Mouse (Mus musculus) MEL (cell line): ENCODE measurements around the gene Nacad. TPM values are rescaled to one million over a fixed set of nuclear protein-coding genes. Genes with fewer than 3 reads are reported as not detected.

Experiments
- DNase-seq: peaks from one replicate; pipeline ENCODE4 v3.0.0; 2011; ENCODE audit warnings: low read depth, low spot score
- H3K27ac ChIP-seq: 2 replicates; pipeline ENCODE4 v1.5.1; 2012; ENCODE audit warnings: low read depth, mild to moderate bottlenecking, control low read depth, low read length, moderate library complexity; ENCODE audit not compliant: control insufficient read depth
- H3K27me3 ChIP-seq, 2 experiments: fragments of 150-350 bp in 1 of 2; sonication (generic) in 1 of 2; 2 replicates each; pipeline ENCODE4 v1.6.1; 2012; ENCODE audit warnings: low read length in 2 of 2, mild to moderate bottlenecking in 2 of 2, improper control_type of control experiment in 1 of 2, moderate library complexity in 1 of 2; ENCODE audit not compliant: insufficient read depth in 2 of 2, control insufficient read depth in 1 of 2
- H3K36me3 ChIP-seq, 2 experiments: 2 replicates each; pipeline ENCODE4 v1.6.1; 2012 to 2014; ENCODE audit warnings: low read length in 2 of 2, improper control_type of control experiment in 1 of 2, inconsistent platforms in 1 of 2, mild to moderate bottlenecking in 1 of 2; ENCODE audit not compliant: insufficient read depth in 2 of 2, control insufficient read depth in 1 of 2
- H3K4me1 ChIP-seq, 2 experiments: fragments of 150-350 bp in 1 of 2; sonication (generic) in 1 of 2; 2 replicates each; pipeline ENCODE4 v1.6.1; 2012; ENCODE audit warnings: low read length in 2 of 2, improper control_type of control experiment in 1 of 2, mild to moderate bottlenecking in 1 of 2; ENCODE audit not compliant: insufficient read depth in 2 of 2, control insufficient read depth in 1 of 2
- H3K4me3 ChIP-seq, 2 experiments: fragments of 150-350 bp in 1 of 2; sonication (generic) in 1 of 2; 2 replicates each; pipeline ENCODE4 v1.5.1; 2012; ENCODE audit warnings: low read depth in 2 of 2, low read length in 2 of 2, mild to moderate bottlenecking in 2 of 2, moderate library complexity in 2 of 2, control low read depth in 1 of 2, improper control_type of control experiment in 1 of 2; ENCODE audit not compliant: control insufficient read depth in 1 of 2, insufficient read depth in 1 of 2
- H3K79me2 ChIP-seq: 2 replicates; pipeline ENCODE4 v1.6.1; 2012; ENCODE audit warnings: mild to moderate bottlenecking, low read length, moderate library complexity; ENCODE audit not compliant: control insufficient read depth, poor library complexity, insufficient read depth
- H3K9ac ChIP-seq: 2 replicates; pipeline ENCODE4 v1.6.1; 2012; ENCODE audit warnings: low read depth, mild to moderate bottlenecking, control low read depth, low read length, moderate library complexity; ENCODE audit not compliant: control insufficient read depth, poor library complexity, severe bottlenecking
- H3K9me3 ChIP-seq: fragments of 150-350 bp; sonication (generic); replicated peaks from 2 replicates; pipeline ENCODE4 v1.6.1; 2012; ENCODE audit warnings: mild to moderate bottlenecking, low read length, improper control_type of control experiment, moderate library complexity; ENCODE audit not compliant: insufficient read depth
- CHD2 ChIP-seq: IDR thresholded peaks from 2 replicates; pipeline ENCODE4 v1.6.1; 2011; ENCODE audit warnings: low read length, improper control_type of control experiment
- E2F4 ChIP-seq: IDR thresholded peaks from 2 replicates; pipeline ENCODE4 v1.6.1; 2011; ENCODE audit warnings: low read depth, low read length, improper control_type of control experiment, borderline replicate concordance
- ETS1 ChIP-seq: IDR thresholded peaks from 2 replicates; pipeline ENCODE4 v1.6.1; 2012; ENCODE audit warnings: low read depth, mild to moderate bottlenecking, inconsistent platforms, low read length, improper control_type of control experiment, moderate library complexity
- GATA1 ChIP-seq: IDR thresholded peaks from 2 replicates; pipeline ENCODE4 v1.6.1; 2011; ENCODE audit warnings: low read depth, low read length, improper control_type of control experiment
- JUND ChIP-seq: IDR thresholded peaks from 2 replicates; pipeline ENCODE4 v1.6.1; 2011; ENCODE audit warnings: low read depth, mild to moderate bottlenecking, improper control_type of control experiment, low read length
- KAT2A ChIP-seq: conservative IDR thresholded peaks from 2 replicates; pipeline ENCODE4 v1.6.1; 2012; ENCODE audit warnings: low read depth, low read length, improper control_type of control experiment, inconsistent platforms
- MAFK ChIP-seq: IDR thresholded peaks from 2 replicates; pipeline ENCODE4 v1.6.1; 2011; ENCODE audit warnings: low read depth, mild to moderate bottlenecking, low read length, improper control_type of control experiment, borderline replicate concordance
- MAZ ChIP-seq: IDR thresholded peaks from 2 replicates; pipeline ENCODE4 v1.6.1; 2012; ENCODE audit warnings: low read depth, mild to moderate bottlenecking, inconsistent platforms, low read length, improper control_type of control experiment
- MEF2A ChIP-seq: IDR thresholded peaks from 2 replicates; pipeline ENCODE4 v1.6.1; 2014; ENCODE audit warnings: low read depth, mild to moderate bottlenecking, inconsistent platforms, low read length, improper control_type of control experiment; ENCODE audit not compliant: poor library complexity, insufficient replicate concordance, severe bottlenecking; ENCODE audit errors: extremely low read depth
- MXI1 ChIP-seq: IDR thresholded peaks from 2 replicates; pipeline ENCODE4 v1.6.1; 2011; ENCODE audit warnings: mild to moderate bottlenecking, low read depth, low read length, improper control_type of control experiment
- MYB ChIP-seq: IDR thresholded peaks from 2 replicates; pipeline ENCODE4 v1.6.1; 2011; ENCODE audit warnings: mild to moderate bottlenecking, low read depth, low read length, improper control_type of control experiment
- MYC ChIP-seq: IDR thresholded peaks from 2 replicates; pipeline ENCODE4 v1.6.1; 2011; ENCODE audit warnings: low read depth, mild to moderate bottlenecking, low read length, improper control_type of control experiment, moderate library complexity
- POLR2AphosphoS2 ChIP-seq: IDR thresholded peaks from 2 replicates; pipeline ENCODE4 v1.6.1; 2011; ENCODE audit warnings: low read length, improper control_type of control experiment
- POLR2AphosphoS5 ChIP-seq: IDR thresholded peaks from 2 replicates; pipeline ENCODE4 v1.6.1; 2012; ENCODE audit warnings: low read depth, borderline replicate concordance, mild to moderate bottlenecking, inconsistent platforms, low read length, moderate library complexity, mixed read lengths
- RAD21 ChIP-seq: IDR thresholded peaks from 2 replicates; pipeline ENCODE4 v1.6.1; 2011; ENCODE audit warnings: mild to moderate bottlenecking, low read depth, low read length, improper control_type of control experiment
- RCOR1 ChIP-seq: IDR thresholded peaks from 2 replicates; pipeline ENCODE4 v1.6.1; 2012; ENCODE audit warnings: low read depth, mild to moderate bottlenecking, inconsistent platforms, low read length, improper control_type of control experiment
- SMC3 ChIP-seq: IDR thresholded peaks from 2 replicates; pipeline ENCODE4 v1.6.1; 2011; ENCODE audit warnings: low read depth, low read length, improper control_type of control experiment
- UBTF ChIP-seq: IDR thresholded peaks from 2 replicates; pipeline ENCODE4 v1.6.1; 2012; ENCODE audit warnings: low read depth, mild to moderate bottlenecking, inconsistent platforms, low read length, improper control_type of control experiment, moderate library complexity, borderline replicate concordance; ENCODE audit not compliant: insufficient read depth
- USF1 ChIP-seq: IDR thresholded peaks from 2 replicates; pipeline ENCODE4 v1.6.1; 2014; ENCODE audit warnings: low read depth, mild to moderate bottlenecking, inconsistent platforms, low read length, improper control_type of control experiment, moderate library complexity
- USF2 ChIP-seq, 2 experiments: IDR thresholded peaks; 2 replicates each; pipeline ENCODE4 v1.6.1; 2011 to 2012; ENCODE audit warnings: improper control_type of control experiment in 2 of 2, low read length in 2 of 2, borderline replicate concordance in 1 of 2, inconsistent platforms in 1 of 2, low read depth in 1 of 2, mild to moderate bottlenecking in 1 of 2; ENCODE audit not compliant: insufficient read depth in 1 of 2
- ZKSCAN1 ChIP-seq: IDR thresholded peaks from 2 replicates; pipeline ENCODE4 v1.6.1; 2012; ENCODE audit warnings: low read depth, mild to moderate bottlenecking, inconsistent platforms, low read length, improper control_type of control experiment, moderate library complexity
- ZMIZ1 ChIP-seq: IDR thresholded peaks from 2 replicates; pipeline ENCODE4 v1.6.1; 2012; ENCODE audit warnings: low read depth, mild to moderate bottlenecking, inconsistent platforms, low read length, improper control_type of control experiment, moderate library complexity
- ZNF384 ChIP-seq: IDR thresholded peaks from 2 replicates; pipeline ENCODE4 v1.6.1; 2012; ENCODE audit warnings: low read depth, mild to moderate bottlenecking, inconsistent platforms, low read length, improper control_type of control experiment
- polyA plus RNA-seq, 2 experiments: library from polyadenylated mRNA; stranded (reverse) in 1 of 2; unstranded in 1 of 2; fragments of >175 nt in 1 of 2; fragments of >200 nt in 1 of 2; gene quantifications; 2 replicates each; pipeline versions ENCODE4 v1.2.1 to v1.2.4; 2012; ENCODE audit warnings: low replicate concordance in 2 of 2, low read depth in 1 of 2; ENCODE audit not compliant: insufficient read length in 2 of 2, insufficient read depth in 1 of 2, missing spikeins in 1 of 2
- total RNA-seq: library from RNA; depleted of rRNA; stranded (reverse); fragments of 300-350 nt; gene quantifications from 2 replicates; pipeline ENCODE4 v1.2.3, GENCODE M21; 2012

Nacad gene
- total and polyA plus RNA-seq, 3 experiments: 0.12 to 0.32 TPM; not detected in 1

- no peaks in the 10 kb centered on the region for H3K79me2 ChIP-seq
- H3K4me1 ChIP-seq: peaks cover 0 to 12% of the 10 kb centered on the region in 2 experiments; a peak in 2 of 4 replicates
- H3K9me3 ChIP-seq: no peaks in the 10 kb centered on the region
- H3K9ac ChIP-seq: peak overlapping the region; percentile 0; the same call in 1 of the 2 replicates
- no peak for TF ChIP-seq ETS1
- TF ChIP-seq MXI1: 0 out of 2 replicates have a peak, but pooled peaks have one; percentile 32
- TF ChIP-seq POLR2AphosphoS2: no peak
- no peak for TF ChIP-seq KAT2A
- no peak for TF ChIP-seq E2F4
- no peak for TF ChIP-seq GATA1
- DNase-seq: peak; percentile 76
- H3K27me3 ChIP-seq: no peaks in the 10 kb centered on the region
- no peaks in the 10 kb centered on the region for H3K36me3 ChIP-seq
- no peak overlapping the region for H3K4me3 ChIP-seq
- no peak overlapping the region for H3K27ac ChIP-seq
These were observed 1.8 kb downstream of the Nacad start for GRCm38 (mm10) chr11:6603887-6604603.

- peaks cover 0 to 12% of the 10 kb centered on the region in 2 experiments; a peak in 2 of 4 replicates for H3K4me1 ChIP-seq
- H3K79me2 ChIP-seq: no peaks in the 10 kb centered on the region
- no peak overlapping the region for H3K27ac ChIP-seq
- H3K9me3 ChIP-seq: no peaks in the 10 kb centered on the region
- no peaks in the 10 kb centered on the region for H3K36me3 ChIP-seq
- H3K4me3 ChIP-seq: no peak overlapping the region
- no peaks in the 10 kb centered on the region for H3K27me3 ChIP-seq
- TF ChIP-seq RAD21 (no peak), JUND (no peak), POLR2AphosphoS2 (no peak), MAZ (no peak), USF1 (no peak), ZNF384 (no peak), MAFK (no peak), SMC3 (no peak)
- H3K9ac ChIP-seq: no peak overlapping the region
- no peak for DNase-seq
These were observed 2.6 kb downstream of the Nacad start for GRCm38 (mm10) chr11:6603224-6603623.

DNA sequence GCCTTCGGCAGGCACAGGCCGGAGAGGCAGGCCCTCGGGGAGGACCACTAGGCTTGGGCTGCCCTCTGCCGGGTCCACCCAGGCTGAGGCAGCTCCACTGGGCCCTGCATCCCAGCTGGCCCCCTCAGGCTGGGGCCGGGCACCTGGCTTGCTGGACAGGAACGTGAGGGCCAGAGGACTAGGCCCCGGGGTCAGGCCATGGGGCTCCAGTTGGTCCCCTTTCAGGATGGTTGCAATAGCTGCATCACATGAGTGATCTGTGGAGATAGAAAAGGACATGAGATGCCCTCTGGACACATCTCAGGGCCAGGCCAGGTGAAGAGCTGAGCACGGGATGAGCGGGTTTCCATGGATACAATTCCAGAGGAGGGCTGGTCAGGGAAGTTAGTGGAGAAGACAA, 3.2 kb downstream of the Nacad start:
- peaks cover 0 to 12% of the 10 kb centered on the region in 2 experiments; a peak in 2 of 4 replicates for H3K4me1 ChIP-seq
- H3K79me2 ChIP-seq: no peaks in the 10 kb centered on the region

More for the DNA sequence above, 3.2 kb downstream of the Nacad start:
- no peak overlapping the region for H3K9ac ChIP-seq
- H3K9me3 ChIP-seq: no peaks in the 10 kb centered on the region
- H3K27me3 ChIP-seq: no peaks in the 10 kb centered on the region
- H3K4me3 ChIP-seq: no peak overlapping the region
- no peak overlapping the region for H3K27ac ChIP-seq
- DNase-seq: no peak
- no peaks in the 10 kb centered on the region for H3K36me3 ChIP-seq
- no peak for TF ChIP-seq E2F4
- no peak for TF ChIP-seq MYC
- no peak for TF ChIP-seq ZKSCAN1
- no peak for TF ChIP-seq USF2 (IDR thresholded peaks at IDR 0.05; ENCODE audit: borderline replicate concordance in 1 of 2, insufficient read depth in 1 of 2, low read depth in 1 of 2, low read length in 2 of 2)
- no peak for TF ChIP-seq MEF2A
- TF ChIP-seq ZNF384: no peak
- TF ChIP-seq UBTF: no peak
- TF ChIP-seq RCOR1: no peak
- TF ChIP-seq JUND: no peak
- no peak for TF ChIP-seq MYB
- no peak for TF ChIP-seq MAFK
- TF ChIP-seq CHD2: no peak
- TF ChIP-seq ZMIZ1: no peak
- no peak for TF ChIP-seq POLR2AphosphoS5
- no peak for TF ChIP-seq SMC3
- TF ChIP-seq MAZ: no peak
